Mouse (Mus musculus) CD4-positive, CD25-positive, alpha-beta regulatory T cell (primary cell): ENCODE measurements around the gene AC124108.1. TPM values are rescaled to one million over a fixed set of nuclear protein-coding genes. Genes with fewer than 3 reads are reported as not detected.

ENCODE experiments used
- polyA plus RNA-seq: library from polyadenylated mRNA; unstranded; fragments of 100-300 nt; shearing (Covaris generic); gene quantifications from one replicate; pipeline ENCODE4 v1.2.1, GENCODE M21; 2017

The AC124108.1 gene
- not detected for polyA plus RNA-seq

GRCm38 (mm10) chr1:132191093-132191785, at the start of gene AC124108.1, which contains the start of gene Lemd1:
Gene AC124108.1 (plus strand): TSS chr1:132191457.
Gene Lemd1 (plus strand): TSS chr1:132191431.

GRCm38 (mm10) chr1:132229667-132230066, 38.4 kb downstream of the AC124108.1 start, which contains the start of gene Gm10188:
Gene Gm10188 (minus strand): TSS chr1:132229767.

Other genes starting within 250 kb of the AC124108.1 start
- gene Slc45a3, start 228.5 kb upstream of the AC124108.1 start, polyA plus RNA-seq = 0.81 TPM
- gene Elk4, start 183.8 kb upstream of the AC124108.1 start, polyA plus RNA-seq = 109 TPM
- gene Mfsd4a, start 123.4 kb upstream of the AC124108.1 start, polyA plus RNA-seq = 88.8 TPM
- not detected for gene Cdk18, start 51.8 kb upstream of the AC124108.1 start, polyA plus RNA-seq
- not detected for gene Lemd1, start within 50 bp of the AC124108.1 start, polyA plus RNA-seq
- not detected for gene Gm10188, start 38.3 kb downstream of the AC124108.1 start, polyA plus RNA-seq
- gene Klhdc8a, start 107.2 kb downstream of the AC124108.1 start, polyA plus RNA-seq = not detected
- gene Nuak2, start 124.7 kb downstream of the AC124108.1 start, polyA plus RNA-seq = 3.8 TPM
- gene Tmcc2, start 199.8 kb downstream of the AC124108.1 start, polyA plus RNA-seq = 0.75 TPM
- 10.6 TPM for gene Dstyk, start 226.1 kb downstream of the AC124108.1 start, polyA plus RNA-seq